Mouse (Mus musculus) T-helper 2 cell (primary cell): ENCODE results near the gene Lgr4.

Experiments used
- in situ Hi-C: fragments of 300-600 bp; cut with MboI, MseI; formaldehyde crosslinking; loops from one replicate; pipeline ENCODE4 v1.15.1; 2025; ENCODE audit warnings: high pct_unique_total_duplicates

Lgr4 gene

GRCm38 (mm10) chr2:110005164-110005563, 87.7 kb downstream of the Lgr4 start:
- in situ Hi-C loops: loop anchor here (10.0 kb wide), 1 partner anchor 750 kb away; no protein-coding TSS in a partner anchor

GRCm38 (mm10) chr2:110005596-110006239, 88.3 kb downstream of the Lgr4 start:
- in situ Hi-C loops: loop anchor here (10.0 kb wide), 1 partner anchor 749 kb away; no protein-coding TSS in a partner anchor

GRCm38 (mm10) chr2:110007423-110008267, 90.2 kb downstream of the Lgr4 start:
- in situ Hi-C loops: loop anchor here (10.0 kb wide), 1 partner anchor 747 kb away; no protein-coding TSS in a partner anchor

GRCm38 (mm10) chr2:110009449-110009848, 92.0 kb downstream of the Lgr4 start:
- in situ Hi-C loops: loop anchor here (10.0 kb wide), 1 partner anchor 745 kb away; no protein-coding TSS in a partner anchor

GRCm38 (mm10) chr2:110012184-110012725, 94.8 kb downstream of the Lgr4 start:
- in situ Hi-C loops: no loop called here

GRCm38 (mm10) chr2:110017087-110017486, 99.6 kb downstream of the Lgr4 start:
- in situ Hi-C loops: loop anchor here (5.0 kb wide), 1 partner anchor 100 kb away; the partner anchor contains the start of gene Lgr4

- in situ Hi-C loops: loop anchor here (5.0 kb wide), 1 partner anchor 101 kb away; the partner anchor contains the start of gene Lgr4
Observed at GRCm38 (mm10) chr2:110017616-110018505, 100.4 kb downstream of the Lgr4 start, which contains the start of gene Ccdc34. Gene Ccdc34, plus strand, starts transcription at chr2:110017817.

- in situ Hi-C loops: loop anchor here (5.0 kb wide), 1 partner anchor 102 kb away; the partner anchor contains the start of gene Lgr4
Observed at GRCm38 (mm10) chr2:110019656-110020055, 102.2 kb downstream of the Lgr4 start.

GRCm38 (mm10) chr2:110020430-110020829, 103.0 kb downstream of the Lgr4 start:
- in situ Hi-C loops: no loop called here

GRCm38 (mm10) chr2:110036265-110036664, 118.8 kb downstream of the Lgr4 start:
- in situ Hi-C loops: no loop called here

- in situ Hi-C loops: no loop called here
Observed at GRCm38 (mm10) chr2:110036665-110037064, 119.2 kb downstream of the Lgr4 start.

- in situ Hi-C loops: no loop called here
Observed at GRCm38 (mm10) chr2:110037221-110037620, 119.8 kb downstream of the Lgr4 start.

GRCm38 (mm10) chr2:110038341-110038740, 120.9 kb downstream of the Lgr4 start:
- in situ Hi-C loops: no loop called here

- in situ Hi-C loops: no loop called here
Observed at GRCm38 (mm10) chr2:110042861-110043760, 125.7 kb downstream of the Lgr4 start.

GRCm38 (mm10) chr2:110058424-110058823, 141.0 kb downstream of the Lgr4 start:
- in situ Hi-C loops: no loop called here

- in situ Hi-C loops: no loop called here
Observed at GRCm38 (mm10) chr2:110063131-110063530, 145.7 kb downstream of the Lgr4 start.
